Mouse (Mus musculus): ENCODE results near the gene Sdccag8. TPM values are rescaled to one million over a fixed set of nuclear protein-coding genes. Genes with fewer than 3 reads are reported as not detected.

The Sdccag8 gene
- polyA plus RNA-seq, 1 experiment from 2014 or later, result 11.1 TPM

- Histone ChIP-seq H3K9ac (ENCODE audit: low read length) (no peak overlapping the region), H3K9me3 (replicated peaks; ENCODE audit: control insufficient read depth, low read length) (no peaks in the 10 kb centered on the region), H3K36me3 (ENCODE audit: control insufficient read depth, insufficient read depth) (no peaks in the 10 kb centered on the region), H3K4me1 (ENCODE audit: control insufficient read depth, insufficient read depth, low read length) (no peaks in the 10 kb centered on the region), H3K4me2 (ENCODE audit: low read depth, low read length) (no peak overlapping the region), H3K4me3 (ENCODE audit: low read length) (no peak overlapping the region), H3K27me3 (ENCODE audit: control insufficient read depth, insufficient read depth, low read length) (no peaks in the 10 kb centered on the region), H3K27ac (ENCODE audit: low read length) (no peak overlapping the region)
- WGBS, result 65% methylated on average over 6 of the region's 6 CpGs
- no peak for ATAC-seq (replicated peaks; ENCODE audit: extremely low read depth, insufficient read depth, low FRiP score)
Observed at GRCm38 (mm10) chr1:177039093-177039674, 224.7 kb downstream of the Sdccag8 start.

- H3K27ac ChIP-seq (ENCODE audit: low read length), result no peak overlapping the region
- H3K36me3 ChIP-seq (ENCODE audit: control insufficient read depth, insufficient read depth), result no peaks in the 10 kb centered on the region
- 71% methylated on average over 4 of the region's 4 CpGs for WGBS
- H3K4me3 ChIP-seq (ENCODE audit: low read length), result no peak overlapping the region
- no peaks in the 10 kb centered on the region for H3K27me3 ChIP-seq (ENCODE audit: control insufficient read depth, insufficient read depth, low read length)
- H3K4me1 ChIP-seq (ENCODE audit: control insufficient read depth, insufficient read depth, low read length), result no peaks in the 10 kb centered on the region
- H3K4me2 ChIP-seq (ENCODE audit: low read depth, low read length), result no peak overlapping the region
- no peak for ATAC-seq (replicated peaks; ENCODE audit: extremely low read depth, insufficient read depth, low FRiP score)
- H3K9me3 ChIP-seq (replicated peaks; ENCODE audit: control insufficient read depth, low read length), result no peaks in the 10 kb centered on the region
- H3K9ac ChIP-seq (ENCODE audit: low read length), result no peak overlapping the region
Observed at GRCm38 (mm10) chr1:177040058-177040457, 225.6 kb downstream of the Sdccag8 start.

GRCm38 (mm10) chr1:177045885-177046284, 231.4 kb downstream of the Sdccag8 start:
- H3K9me3 ChIP-seq (replicated peaks; ENCODE audit: control insufficient read depth, low read length), result no peaks in the 10 kb centered on the region
- no peak overlapping the region for H3K4me2 ChIP-seq (ENCODE audit: low read depth, low read length)
- ATAC-seq (replicated peaks; ENCODE audit: extremely low read depth, insufficient read depth, low FRiP score), result no peak
- H3K9ac ChIP-seq (ENCODE audit: low read length), result no peak overlapping the region
- H3K36me3 ChIP-seq (ENCODE audit: control insufficient read depth, insufficient read depth), result no peaks in the 10 kb centered on the region
- H3K4me1 ChIP-seq (ENCODE audit: control insufficient read depth, insufficient read depth, low read length), result no peaks in the 10 kb centered on the region
- no peak overlapping the region for H3K27ac ChIP-seq (ENCODE audit: low read length)
- H3K4me3 ChIP-seq (ENCODE audit: low read length), result no peak overlapping the region
- no peaks in the 10 kb centered on the region for H3K27me3 ChIP-seq (ENCODE audit: control insufficient read depth, insufficient read depth, low read length)

GRCm38 (mm10) chr1:177046963-177047362, 232.5 kb downstream of the Sdccag8 start:
- 69% methylated on average over 2 of the region's 2 CpGs for WGBS
- no peaks in the 10 kb centered on the region for H3K9me3 ChIP-seq (replicated peaks; ENCODE audit: control insufficient read depth, low read length)
- H3K27me3 ChIP-seq (ENCODE audit: control insufficient read depth, insufficient read depth, low read length), result no peaks in the 10 kb centered on the region
- H3K9ac ChIP-seq (ENCODE audit: low read length), result no peak overlapping the region
- ATAC-seq (replicated peaks; ENCODE audit: extremely low read depth, insufficient read depth, low FRiP score), result no peak
- no peak overlapping the region for H3K4me2 ChIP-seq (ENCODE audit: low read depth, low read length)
- H3K4me3 ChIP-seq (ENCODE audit: low read length), result no peak overlapping the region
- H3K36me3 ChIP-seq (ENCODE audit: control insufficient read depth, insufficient read depth), result no peaks in the 10 kb centered on the region
- no peaks in the 10 kb centered on the region for H3K4me1 ChIP-seq (ENCODE audit: control insufficient read depth, insufficient read depth, low read length)
- no peak overlapping the region for H3K27ac ChIP-seq (ENCODE audit: low read length)

GRCm38 (mm10) chr1:177048773-177049172, 234.3 kb downstream of the Sdccag8 start:
- Histone ChIP-seq H3K4me2 (ENCODE audit: low read depth, low read length) (no peak overlapping the region), H3K27ac (ENCODE audit: low read length) (no peak overlapping the region), H3K27me3 (ENCODE audit: control insufficient read depth, insufficient read depth, low read length) (no peaks in the 10 kb centered on the region), H3K9me3 (replicated peaks; ENCODE audit: control insufficient read depth, low read length) (no peaks in the 10 kb centered on the region), H3K4me1 (ENCODE audit: control insufficient read depth, insufficient read depth, low read length) (no peaks in the 10 kb centered on the region), H3K9ac (ENCODE audit: low read length) (no peak overlapping the region), H3K4me3 (ENCODE audit: low read length) (no peak overlapping the region), H3K36me3 (ENCODE audit: control insufficient read depth, insufficient read depth) (no peaks in the 10 kb centered on the region)
- no peak for ATAC-seq (replicated peaks; ENCODE audit: extremely low read depth, insufficient read depth, low FRiP score)
- 75% methylated on average over 2 of the region's 2 CpGs for WGBS

GRCm38 (mm10) chr1:177051366-177051963, 237.0 kb downstream of the Sdccag8 start:
- Histone ChIP-seq H3K27me3 (ENCODE audit: control insufficient read depth, insufficient read depth, low read length) (no peaks in the 10 kb centered on the region), H3K9ac (ENCODE audit: low read length) (no peak overlapping the region), H3K27ac (ENCODE audit: low read length) (no peak overlapping the region), H3K4me1 (ENCODE audit: control insufficient read depth, insufficient read depth, low read length) (no peaks in the 10 kb centered on the region), H3K9me3 (replicated peaks; ENCODE audit: control insufficient read depth, low read length) (no peaks in the 10 kb centered on the region), H3K4me2 (ENCODE audit: low read depth, low read length) (no peak overlapping the region), H3K4me3 (ENCODE audit: low read length) (no peak overlapping the region), H3K36me3 (ENCODE audit: control insufficient read depth, insufficient read depth) (no peaks in the 10 kb centered on the region)
- WGBS, result 87% methylated on average over 11 of the region's 11 CpGs
- no peak for ATAC-seq (replicated peaks; ENCODE audit: extremely low read depth, insufficient read depth, low FRiP score)

GRCm38 (mm10) chr1:177054891-177055290, 240.4 kb downstream of the Sdccag8 start:
- WGBS, result 79% methylated on average over 2 of the region's 2 CpGs
- H3K4me3 ChIP-seq (ENCODE audit: low read length), result no peak overlapping the region

GRCm38 (mm10) chr1:177061761-177062160, 247.3 kb downstream of the Sdccag8 start:
- no peak for ATAC-seq (replicated peaks; ENCODE audit: extremely low read depth, insufficient read depth, low FRiP score)
- H3K9ac ChIP-seq (ENCODE audit: low read length), result no peak overlapping the region
- WGBS, result 80% methylated on average over 2 of the region's 2 CpGs

More at GRCm38 (mm10) chr1:177054891-177055290, 240.4 kb downstream of the Sdccag8 start:
- Histone ChIP-seq H3K4me1 (ENCODE audit: control insufficient read depth, insufficient read depth, low read length) (peaks cover 4% of the 10 kb centered on the region), H3K9ac (ENCODE audit: low read length) (no peak overlapping the region), H3K27ac (ENCODE audit: low read length) (no peak overlapping the region), H3K4me2 (ENCODE audit: low read depth, low read length) (no peak overlapping the region), H3K27me3 (ENCODE audit: control insufficient read depth, insufficient read depth, low read length) (no peaks in the 10 kb centered on the region), H3K9me3 (replicated peaks; ENCODE audit: control insufficient read depth, low read length) (no peaks in the 10 kb centered on the region), H3K36me3 (ENCODE audit: control insufficient read depth, insufficient read depth) (no peaks in the 10 kb centered on the region)
- ATAC-seq (replicated peaks; ENCODE audit: extremely low read depth, insufficient read depth, low FRiP score), result no peak

GRCm38 (mm10) chr1:177065732-177066131, 251.3 kb downstream of the Sdccag8 start:
- H3K27me3 ChIP-seq (ENCODE audit: control insufficient read depth, insufficient read depth, low read length), result no peaks in the 10 kb centered on the region
- H3K4me2 ChIP-seq (ENCODE audit: low read depth, low read length), result no peak overlapping the region
- H3K4me1 ChIP-seq (ENCODE audit: control insufficient read depth, insufficient read depth, low read length), result no peaks in the 10 kb centered on the region
- H3K4me3 ChIP-seq (ENCODE audit: low read length), result no peak overlapping the region
- no peak overlapping the region for H3K9ac ChIP-seq (ENCODE audit: low read length)
- H3K9me3 ChIP-seq (replicated peaks; ENCODE audit: control insufficient read depth, low read length), result no peaks in the 10 kb centered on the region
- ATAC-seq (replicated peaks; ENCODE audit: extremely low read depth, insufficient read depth, low FRiP score), result no peak
- H3K36me3 ChIP-seq (ENCODE audit: control insufficient read depth, insufficient read depth), result 0 out of 2 replicates have a peak, but pooled peaks cover 4% of the 10 kb centered on the region
- no peak overlapping the region for H3K27ac ChIP-seq (ENCODE audit: low read length)

More at GRCm38 (mm10) chr1:177061761-177062160, 247.3 kb downstream of the Sdccag8 start:
- Histone ChIP-seq H3K27me3 (ENCODE audit: control insufficient read depth, insufficient read depth, low read length) (no peaks in the 10 kb centered on the region), H3K4me3 (ENCODE audit: low read length) (no peak overlapping the region), H3K9me3 (replicated peaks; ENCODE audit: control insufficient read depth, low read length) (no peaks in the 10 kb centered on the region), H3K4me1 (ENCODE audit: control insufficient read depth, insufficient read depth, low read length) (peaks cover 4% of the 10 kb centered on the region), H3K27ac (ENCODE audit: low read length) (no peak overlapping the region), H3K4me2 (ENCODE audit: low read depth, low read length) (no peak overlapping the region), H3K36me3 (ENCODE audit: control insufficient read depth, insufficient read depth) (0 out of 2 replicates have a peak, but pooled peaks cover 4% of the 10 kb centered on the region)

Measured in heart, embryonic 16.5 days (tissue).